Mouse (Mus musculus) leukemia stem cell, adult 10-12 weeks (primary cell): ENCODE data around the gene Mageb16. TPM values are rescaled to one million over a fixed set of nuclear protein-coding genes. Genes with fewer than 3 reads are reported as not detected.

Experiments
- polyA plus RNA-seq: library from polyadenylated mRNA; stranded (reverse); fragments of >175 nt; gene quantifications from 2 replicates; pipeline ENCODE4 v1.2.3, GENCODE M21; 2012; ENCODE audit warnings: low replicate concordance

The Mageb16 gene
- polyA plus RNA-seq, result not detected in 2 replicates

GRCm38 (mm10) chrX:79671411-79671810, at the start of gene Mageb16:
Gene Mageb16 (minus strand): TSS chrX:79671435.

Other genes with a start within 250 kb of the Mageb16 start
- gene Gm7173, start 154.2 kb downstream of the Mageb16 start, polyA plus RNA-seq, result not detected in 2 replicates